In genomic region chr9:121856649-121857416, GRCm38 (mm10) we compare ENCODE assay signal across 8 mouse cellular contexts. TPM values are rescaled to one million over a fixed set of nuclear protein-coding genes. Genes with fewer than 3 reads are reported as not detected.
DNase-seq lines count a peak whose midpoint lies in the region; ATAC-seq lines count a peak whose summit lies in the region.

No protein-coding gene starts in this region.

- peak; percentile 38 for DNase-seq in layer of hippocampus, adult 9-11 months
- no peak for DNase-seq in layer of hippocampus, adult 8-10 months (ENCODE audit: low spot score in 2 of 2)
- peak; percentile 52 for DNase-seq in T-cell, adult 2 months (ENCODE audit: low spot score)
- no peak for DNase-seq in forebrain, embryonic 10.5 days (ENCODE audit: extremely low spot score, low spot score)
- DNase-seq in layer of hippocampus, adult 11-12 months (ENCODE audit: low spot score), result no peak
- DNase-seq in cerebellum, postnatal 10 days, result no peak

- H3K9ac ChIP-seq in kidney, embryonic 16.5 days (replicated peaks; ENCODE audit: low read length), result peak overlapping the region; percentile 86

- H3K9me3 ChIP-seq in forebrain, embryonic 10.5 days, result no peaks in the 10 kb centered on the region
- H3K9me3 ChIP-seq in kidney, embryonic 16.5 days (ENCODE audit: low read length), result no peaks in the 10 kb centered on the region

- peak; percentile 39; the same call in 1 of the 2 replicates for ATAC-seq in kidney, embryonic 16.5 days (ENCODE audit: low FRiP score, low TSS enrichment)
- ATAC-seq in megakaryocyte-erythroid progenitor cell, adult 5-6 weeks (replicated peaks; ENCODE audit: low FRiP score, low TSS enrichment, poor library complexity, severe bottlenecking), result peak; percentile 35

- H3K4me1 ChIP-seq in forebrain, embryonic 10.5 days, result peaks cover 30% of the 10 kb centered on the region
- peaks cover 5% of the 10 kb centered on the region for H3K4me1 ChIP-seq in kidney, embryonic 16.5 days (ENCODE audit: insufficient read depth, low read length)

- H3K36me3 ChIP-seq in forebrain, embryonic 10.5 days (replicated peaks), result peaks cover 34% of the 10 kb centered on the region
- H3K36me3 ChIP-seq in kidney, embryonic 16.5 days (ENCODE audit: insufficient read depth, low read length), result peaks cover 5% of the 10 kb centered on the region

- peak overlapping the region; percentile 75 for H3K4me2 ChIP-seq in kidney, embryonic 16.5 days (replicated peaks; ENCODE audit: low read depth, low read length)

- H3K27me3 ChIP-seq in forebrain, embryonic 10.5 days (ENCODE audit: poor library complexity, severe bottlenecking), result no peaks in the 10 kb centered on the region
- no peaks in the 10 kb centered on the region for H3K27me3 ChIP-seq in kidney, embryonic 16.5 days (ENCODE audit: insufficient read depth, low read length)

- WGBS in forebrain, embryonic 10.5 days, result 2% methylated on average over 39 of the region's 39 CpGs
- WGBS in kidney, embryonic 16.5 days, result under 1% methylated on average over 39 of the region's 39 CpGs

- H3K27ac ChIP-seq in forebrain, embryonic 10.5 days, result peak overlapping the region; percentile 97
- H3K27ac ChIP-seq in kidney, embryonic 16.5 days (ENCODE audit: low read length), result peak overlapping the region; percentile 98

- peak overlapping the region; percentile 94 for H3K4me3 ChIP-seq in forebrain, embryonic 10.5 days
- H3K4me3 ChIP-seq in kidney, embryonic 16.5 days (ENCODE audit: low read length), result peak overlapping the region; percentile 81

RNA-seq across cellular contexts. Expression of gene Higd1a, which starts 1.3 kb away (rescaled TPM):
- 10 to 100 TPM; 73.8 to 88.7 (median 86.3) TPM for total RNA-seq in layer of hippocampus, adult 8-10 months (2022)
- polyA plus RNA-seq in forebrain, embryonic 10.5 days (2016; fragmentation: Nextera tagmentation; extraction: Ambion mirVana), result 229 and 238 TPM in 2 replicates
- polyA plus RNA-seq in kidney, embryonic 16.5 days (2015; fragmentation: Nextera tagmentation; extraction: Ambion mirVana), result 120 and 142 TPM in 2 replicates
- total RNA-seq in megakaryocyte-erythroid progenitor cell, adult 5-6 weeks (2014; fragmentation: Nextera tagmentation), result 119 and 156 TPM in 2 replicates
- total RNA-seq in megakaryocyte-erythroid progenitor cell, adult 5-6 weeks (2017), result 28.6 and 33.5 TPM in 2 replicates

RNA-seq across cellular contexts. Expression of gene Ccdc13, which starts 17.6 kb away (rescaled TPM):
- 10 to 100 TPM in 1 of 4 experiments, 1 to 10 TPM in 3; 4.3 to 10.7 (median 9.4) TPM for total RNA-seq in layer of hippocampus, adult 8-10 months (2022)
- 2.6 and 2.7 TPM in 2 replicates for polyA plus RNA-seq in forebrain, embryonic 10.5 days (2016; fragmentation: Nextera tagmentation; extraction: Ambion mirVana)
- 0.58 and 0.71 TPM in 2 replicates for polyA plus RNA-seq in kidney, embryonic 16.5 days (2015; fragmentation: Nextera tagmentation; extraction: Ambion mirVana)
- not detected in 2 replicates for total RNA-seq in megakaryocyte-erythroid progenitor cell, adult 5-6 weeks (2014; fragmentation: Nextera tagmentation)
- total RNA-seq in megakaryocyte-erythroid progenitor cell, adult 5-6 weeks (2017), result not detected in 2 replicates

RNA-seq across cellular contexts. Expression of gene Ackr2, which starts 41.3 kb away (rescaled TPM):
- total RNA-seq in layer of hippocampus, adult 8-10 months (2022), result 1 to 10 TPM; 1.8 to 2.8 (median 2.2) TPM
- polyA plus RNA-seq in forebrain, embryonic 10.5 days (2016; fragmentation: Nextera tagmentation; extraction: Ambion mirVana), result 0.42 and 0.50 TPM in 2 replicates
- polyA plus RNA-seq in kidney, embryonic 16.5 days (2015; fragmentation: Nextera tagmentation; extraction: Ambion mirVana), result 0.90 and 1.2 TPM in 2 replicates
- total RNA-seq in megakaryocyte-erythroid progenitor cell, adult 5-6 weeks (2014; fragmentation: Nextera tagmentation), result not detected in 2 replicates
- total RNA-seq in megakaryocyte-erythroid progenitor cell, adult 5-6 weeks (2017), result not detected in 2 replicates

RNA-seq across cellular contexts. Expression of gene Cyp8b1, which starts 59.3 kb away (rescaled TPM):
- total RNA-seq in layer of hippocampus, adult 8-10 months (2022), result not detected
- not detected in 2 replicates for polyA plus RNA-seq in forebrain, embryonic 10.5 days (2016; fragmentation: Nextera tagmentation; extraction: Ambion mirVana)
- polyA plus RNA-seq in kidney, embryonic 16.5 days (2015; fragmentation: Nextera tagmentation; extraction: Ambion mirVana), result not detected in 2 replicates
- not detected in 2 replicates for total RNA-seq in megakaryocyte-erythroid progenitor cell, adult 5-6 weeks (2014; fragmentation: Nextera tagmentation)
- not detected in 2 replicates for total RNA-seq in megakaryocyte-erythroid progenitor cell, adult 5-6 weeks (2017)

Comparison
In these comparisons a context has a peak if more than half of its experiments do, and no peak if none do; other contexts are left out.
1. DNase-seq: peak in layer of hippocampus, adult 9-11 months (single experiment) and T-cell, adult 2 months (single experiment); none in layer of hippocampus, adult 8-10 months (0 of 2), forebrain, embryonic 10.5 days (single experiment), layer of hippocampus, adult 11-12 months (single experiment) and cerebellum, postnatal 10 days (0 of 2).
2. RNA of gene Ccdc13, which starts 17.6 kb away (total RNA-seq): 4.3 to 10.7 TPM in layer of hippocampus, adult 8-10 months; not detected in megakaryocyte-erythroid progenitor cell, adult 5-6 weeks; every median in the first group is over 4 times any median in the second.